Mouse (Mus musculus) heart, postnatal 0 days (tissue): ENCODE results near the gene Mcmbp. TPM values are rescaled to one million over a fixed set of nuclear protein-coding genes. Genes with fewer than 3 reads are reported as not detected.

Experiments used
- ATAC-seq: fragments of 200-750 bp; cut with Nextera tagmentation; 2 replicates; pipeline ENCODE4 v1.8.0; 2017; ENCODE audit warnings: low read depth, moderate number of reproducible peaks, moderate library complexity; ENCODE audit not compliant: insufficient read depth
- DNase-seq: peaks from one replicate; pipeline ENCODE4 v3.0.0-alpha.2; 2016; ENCODE audit warnings: low spot score
- H3K27ac ChIP-seq: fragments of 300-500 bp; sonication (generic); 2 replicates; pipeline ENCODE4 v1.5.1; 2014; ENCODE audit warnings: low read depth, mild to moderate bottlenecking
- H3K27me3 ChIP-seq: fragments of 300-500 bp; sonication (generic); 2 replicates; pipeline ENCODE4 v1.6.1; 2014; ENCODE audit warnings: low read length, mixed read lengths; ENCODE audit not compliant: control insufficient read depth, insufficient read depth
- H3K36me3 ChIP-seq: fragments of 300-500 bp; sonication (generic); replicated peaks from 2 replicates; pipeline ENCODE4 v1.6.1; 2014; ENCODE audit warnings: low read length, mixed read lengths; ENCODE audit not compliant: control insufficient read depth, insufficient read depth
- H3K4me1 ChIP-seq: fragments of 300-500 bp; sonication (generic); 2 replicates; pipeline ENCODE4 v1.6.1; 2014; ENCODE audit warnings: antibody characterized with exemption; ENCODE audit not compliant: control insufficient read depth, insufficient read depth
- H3K4me2 ChIP-seq: fragments of 300-500 bp; sonication (generic); 2 replicates; pipeline ENCODE4 v1.6.1; 2014; ENCODE audit warnings: low read depth, mild to moderate bottlenecking, low read length, moderate library complexity
- H3K4me3 ChIP-seq: fragments of 300-500 bp; sonication (generic); 2 replicates; pipeline ENCODE4 v1.5.1; 2014; ENCODE audit warnings: low read depth, low read length
- H3K9ac ChIP-seq: fragments of 300-500 bp; sonication (generic); replicated peaks from 2 replicates; pipeline ENCODE4 v1.6.1; 2014; ENCODE audit warnings: low read depth, low read length, mixed read lengths
- H3K9me3 ChIP-seq: fragments of 300-500 bp; sonication (generic); replicated peaks from 2 replicates; pipeline ENCODE4 v1.6.1; 2016; ENCODE audit warnings: low read length; ENCODE audit not compliant: control insufficient read depth
- CTCF ChIP-seq: IDR thresholded peaks from 2 replicates; pipeline ENCODE4 v1.5.1; 2016; ENCODE audit warnings: antibody characterized with exemption, control low read depth, low read depth
- EP300 ChIP-seq: IDR thresholded peaks from 2 replicates; pipeline ENCODE4 v1.6.1; 2016; ENCODE audit warnings: antibody characterized with exemption, low read depth
- WGBS: fragments of 180-500 bp; shearing (Covaris S2); extraction: QIAGEN DNeasy Blood & Tissue Kit; methylation state at CpG from one replicate; pipeline ENCODE4 v1.1.7; 2014; 5-methylcytosine and 5-hydroxymethylcytosine counted together
- polyA plus RNA-seq: library from polyadenylated mRNA; unstranded; fragments of >200 nt; fragmentation: Nextera tagmentation; extraction: Ambion mirVana; gene quantifications from 2 replicates; pipeline ENCODE4 v1.2.1, GENCODE M21; 2015
- total RNA-seq: library from RNA; depleted of rRNA; stranded (reverse); fragments of >200 nt; gene quantifications from 2 replicates; pipeline ENCODE4 v1.2.3, GENCODE M21; 2014; ENCODE audit warnings: low replicate concordance

The Mcmbp gene
- total and polyA plus RNA-seq, 2 experiments from 2014 or later: 25.4 to 39.4 TPM

GRCm38 (mm10) chr7:128758948-128759347 is 18.7 kb upstream of the Mcmbp start:
- no peak overlapping the region for H3K9ac ChIP-seq
- WGBS: 89% methylated on average over 4 of the region's 4 CpGs
- H3K27me3 ChIP-seq: no peaks in the 10 kb centered on the region
- DNase-seq: no peak
- peaks cover 92% of the 10 kb centered on the region for H3K36me3 ChIP-seq
- H3K9me3 ChIP-seq: no peaks in the 10 kb centered on the region
- no peak overlapping the region for H3K4me2 ChIP-seq
- TF ChIP-seq CTCF (no peak), EP300 (no peak)
- no peak overlapping the region for H3K4me3 ChIP-seq
- no peak overlapping the region for H3K27ac ChIP-seq
- H3K4me1 ChIP-seq: no peaks in the 10 kb centered on the region
- no peak for ATAC-seq

GRCm38 (mm10) chr7:128755396-128755795 is 15.1 kb upstream of the Mcmbp start:
- Histone ChIP-seq H3K4me3 (no peak overlapping the region), H3K36me3 (peaks cover 85% of the 10 kb centered on the region), H3K4me1 (no peaks in the 10 kb centered on the region), H3K4me2 (no peak overlapping the region), H3K9me3 (no peaks in the 10 kb centered on the region), H3K27me3 (no peaks in the 10 kb centered on the region), H3K27ac (no peak overlapping the region), H3K9ac (no peak overlapping the region)
- 88% methylated on average over 1 of the region's 1 CpGs for WGBS
- ATAC-seq (no peak), DNase-seq (no peak)
- TF ChIP-seq CTCF (no peak), EP300 (no peak)

- no peak overlapping the region for H3K27ac ChIP-seq
- H3K9ac ChIP-seq: no peak overlapping the region
- H3K27me3 ChIP-seq: no peaks in the 10 kb centered on the region
- TF ChIP-seq EP300: no peak
- TF ChIP-seq CTCF: no peak
- DNase-seq (no peak), ATAC-seq (no peak)
- no peak overlapping the region for H3K4me2 ChIP-seq
- H3K4me1 ChIP-seq: peaks cover 16% of the 10 kb centered on the region
- 85% methylated on average over 4 of the region's 4 CpGs for WGBS
- peaks cover 55% of the 10 kb centered on the region for H3K36me3 ChIP-seq
- no peaks in the 10 kb centered on the region for H3K9me3 ChIP-seq
- no peak overlapping the region for H3K4me3 ChIP-seq
Measured at GRCm38 (mm10) chr7:128752012-128752411, 11.7 kb upstream of the Mcmbp start.

GRCm38 (mm10) chr7:128750296-128750695 is 10.0 kb upstream of the Mcmbp start:
- WGBS: 61% methylated on average over 9 of the region's 9 CpGs
- peaks cover 43% of the 10 kb centered on the region for H3K36me3 ChIP-seq

GRCm38 (mm10) chr7:128748758-128749157 is 8.5 kb upstream of the Mcmbp start:
- ATAC-seq (peak; percentile 60), DNase-seq (peak; percentile 89)
- WGBS: 1% methylated on average over 3 of the region's 3 CpGs
- Histone ChIP-seq H3K4me2 (peak overlapping the region; percentile 24; the same call in 1 of the 2 replicates), H3K4me3 (no peak overlapping the region), H3K27ac (peak overlapping the region; percentile 43; the same call in 1 of the 2 replicates), H3K27me3 (no peaks in the 10 kb centered on the region), H3K4me1 (peaks cover 34% of the 10 kb centered on the region), H3K9me3 (no peaks in the 10 kb centered on the region), H3K9ac (no peak overlapping the region), H3K36me3 (peaks cover 27% of the 10 kb centered on the region)
- TF ChIP-seq EP300 (no peak), CTCF (0 out of 2 replicates have a peak, but pooled peaks have one; percentile 4)

More at GRCm38 (mm10) chr7:128750296-128750695, 10.0 kb upstream of the Mcmbp start:
- TF ChIP-seq EP300 (no peak), CTCF (no peak)
- Histone ChIP-seq H3K9ac (no peak overlapping the region), H3K4me3 (no peak overlapping the region), H3K27ac (0 out of 2 replicates have a peak overlapping the region, but pooled peaks have one; percentile 16), H3K27me3 (no peaks in the 10 kb centered on the region), H3K4me1 (peaks cover 29% of the 10 kb centered on the region), H3K9me3 (no peaks in the 10 kb centered on the region), H3K4me2 (no peak overlapping the region)
- ATAC-seq (peak; percentile 55), DNase-seq (no peak)

DNA sequence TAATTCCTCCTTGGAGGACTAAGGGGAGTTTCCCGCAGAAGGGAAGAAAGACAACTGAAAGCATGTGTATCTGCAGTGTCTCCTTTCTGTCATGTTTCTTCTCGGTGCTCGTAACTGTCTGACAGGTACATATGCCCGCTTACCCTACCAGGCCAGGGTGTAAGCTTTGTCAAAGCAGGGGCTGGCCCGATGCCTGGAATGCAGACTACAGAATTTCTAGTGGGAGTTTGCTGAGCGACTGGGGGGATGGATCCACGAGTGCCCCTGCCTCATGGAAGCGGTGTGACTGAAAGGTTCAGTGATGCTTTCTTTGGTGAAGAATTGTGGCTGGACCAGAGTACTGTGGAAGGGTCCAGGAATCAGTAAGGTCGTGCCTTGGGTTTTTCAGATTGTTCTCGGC is 5.9 kb upstream of the Mcmbp start:
- DNase-seq: no peak
- TF ChIP-seq CTCF: no peak
- no peak for TF ChIP-seq EP300
- Histone ChIP-seq H3K27me3 (peaks cover 5% of the 10 kb centered on the region; the same call in 1 of the 2 replicates), H3K4me1 (peaks cover 34% of the 10 kb centered on the region), H3K9me3 (no peaks in the 10 kb centered on the region), H3K4me3 (no peak overlapping the region; the same call in 1 of the 2 replicates), H3K4me2 (peak overlapping the region; percentile 86), H3K9ac (peak overlapping the region; percentile 82; the same call in 1 of the 2 replicates), H3K27ac (no peak overlapping the region), H3K36me3 (peaks cover 10% of the 10 kb centered on the region)
- 54% methylated on average over 10 of the region's 10 CpGs for WGBS
- no peak for ATAC-seq
